Mouse (Mus musculus) monocyte, adult 5-6 weeks (primary cell): ENCODE data around the gene Olfr1311. TPM values are rescaled to one million over a fixed set of nuclear protein-coding genes. Genes with fewer than 3 reads are reported as not detected.
"Not testable (repeated sequence)": the region's sequence is repeated elsewhere in the genome, so short reads cannot be mapped to it uniquely, and the experiment has no call there.

Experiments used
- ATAC-seq: fragments of 153-309, 156-312 bp; replicated peaks from 2 replicates; pipeline ENCODE4 v1.8.0; 2017; ENCODE audit warnings: mild to moderate bottlenecking; ENCODE audit not compliant: low TSS enrichment, insufficient number of reproducible peaks, severe bottlenecking, poor library complexity, low FRiP score
- total RNA-seq: library from RNA; stranded (forward); fragments of 200-1000, 200-491, 200-594 nt; gene quantifications from 3 replicates; pipeline ENCODE4 v1.2.3, GENCODE M21; 2017

Gene Olfr1311
- not detected in 3 replicates for total RNA-seq

GRCm38 (mm10) chr2:112024312-112024711 is at the start of gene Olfr1311:
Gene Olfr1311, minus strand, starts transcription at chr2:112024412.
- no peak for ATAC-seq

DNA sequence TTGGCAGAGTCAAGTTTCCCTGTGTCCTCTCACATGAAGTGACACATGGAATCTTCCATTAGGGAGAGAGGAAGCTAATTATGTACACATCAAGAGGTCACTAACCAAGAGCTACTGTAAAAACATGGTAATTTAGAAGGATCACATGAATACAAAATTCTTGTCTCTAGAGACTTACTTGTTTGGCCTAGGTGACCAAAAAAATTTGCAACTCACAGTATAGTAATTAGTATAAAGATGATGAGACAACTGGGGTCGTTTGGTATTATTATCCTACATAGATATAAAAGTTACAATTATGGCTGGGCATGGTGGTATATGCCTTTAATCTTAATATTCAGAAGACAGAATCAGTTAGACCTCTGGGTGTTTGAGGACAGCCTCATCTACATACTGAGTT is 25.9 kb upstream of the Olfr1311 start, which contains the start of gene Olfr1312:
Olfr1312 (minus strand) TSS at position 101 of the 400 bp plus-strand sequence.
- no peak for ATAC-seq

GRCm38 (mm10) chr2:112026971-112027370 is 2.8 kb upstream of the Olfr1311 start:
- not testable (repeated sequence) for ATAC-seq

GRCm38 (mm10) chr2:112014900-112015299 is 9.3 kb downstream of the Olfr1311 start:
- ATAC-seq = no peak

- no peak for ATAC-seq
These were observed 11.6 kb downstream of the Olfr1311 start, which contains the start of gene Olfr1310 for GRCm38 (mm10) chr2:112012608-112013007. Gene Olfr1310, minus strand, starts transcription at chr2:112012708.

DNA sequence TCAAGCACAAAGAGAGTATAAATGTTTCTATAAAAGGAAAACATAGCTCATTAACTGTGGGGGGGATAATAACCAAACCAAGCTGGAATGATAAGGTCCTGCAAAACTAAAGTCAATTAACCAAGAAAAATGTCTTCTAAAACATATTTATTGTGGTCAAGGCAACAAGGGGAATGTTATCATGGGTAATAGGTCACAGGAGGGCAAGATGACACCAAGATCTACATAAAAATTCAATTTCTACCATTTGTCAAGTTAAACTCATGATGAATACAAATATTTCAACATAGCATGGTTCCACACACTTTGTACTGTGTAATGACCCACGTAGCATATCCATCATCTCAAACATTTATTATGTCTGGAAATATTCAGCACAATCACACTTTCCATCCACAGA is 34.0 kb downstream of the Olfr1311 start, which contains the start of gene Olfr1309:
Olfr1309 (minus strand) TSS at position 101 of the 400 bp plus-strand sequence.
- ATAC-seq = no peak

Other genes starting within 250 kb of the Olfr1311 start
- gene Olfr1302, start 247.0 kb downstream of the Olfr1311 start, total RNA-seq = not detected in 3 replicates
- not detected in 3 replicates for gene Olfr1303, start 204.1 kb downstream of the Olfr1311 start, total RNA-seq
- gene Olfr1305, start 147.3 kb downstream of the Olfr1311 start, total RNA-seq = not detected in 3 replicates
- gene Olfr1306, start 108.1 kb downstream of the Olfr1311 start, total RNA-seq = not detected in 3 replicates
- under 0.01 to 0.10 TPM in 2 of 3 replicates, not detected in the other for gene Olfr1307, start 75.0 kb downstream of the Olfr1311 start, total RNA-seq
- gene Olfr1308, start 59.5 kb downstream of the Olfr1311 start, total RNA-seq = not detected in 3 replicates
- not detected in 3 replicates for gene Olfr1309, start 34.1 kb downstream of the Olfr1311 start, total RNA-seq
- gene Olfr1310, start 11.7 kb downstream of the Olfr1311 start, total RNA-seq = not detected in 3 replicates
- gene Olfr1312, start 25.8 kb upstream of the Olfr1311 start, total RNA-seq = not detected in 3 replicates
- gene Olfr1313, start 53.4 kb upstream of the Olfr1311 start, total RNA-seq = not detected in 3 replicates
- gene Olfr1314, start 72.4 kb upstream of the Olfr1311 start, total RNA-seq = not detected in 3 replicates
- not detected in 3 replicates for gene Olfr1315-ps1, start 91.0 kb upstream of the Olfr1311 start, total RNA-seq
- gene Olfr1316, start 110.6 kb upstream of the Olfr1311 start, total RNA-seq = not detected in 3 replicates
- gene Olfr1317, start 115.9 kb upstream of the Olfr1311 start, total RNA-seq = not detected in 3 replicates
- gene Olfr1318, start 129.8 kb upstream of the Olfr1311 start, total RNA-seq = not detected in 3 replicates
- 21.3 to 55.5 TPM (median 46.2 TPM) in 3 replicates for gene Lpcat4, start 215.1 kb upstream of the Olfr1311 start, total RNA-seq
- not detected in 3 replicates for gene Nutm1, start 234.9 kb upstream of the Olfr1311 start, total RNA-seq
- gene Nop10, start 237.5 kb upstream of the Olfr1311 start, total RNA-seq = 47.8 to 69.9 TPM (median 58.9 TPM) in 3 replicates
- gene Slc12a6, start 241.4 kb upstream of the Olfr1311 start, total RNA-seq = 175 to 238 TPM (median 221 TPM) in 3 replicates
- gene Gm21985, start 241.9 kb upstream of the Olfr1311 start, total RNA-seq = 0.49 to 16.1 TPM (median 12.5 TPM) in 3 replicates